ENCODE assay signal across 37 mouse cellular contexts in the genomic region with DNA sequence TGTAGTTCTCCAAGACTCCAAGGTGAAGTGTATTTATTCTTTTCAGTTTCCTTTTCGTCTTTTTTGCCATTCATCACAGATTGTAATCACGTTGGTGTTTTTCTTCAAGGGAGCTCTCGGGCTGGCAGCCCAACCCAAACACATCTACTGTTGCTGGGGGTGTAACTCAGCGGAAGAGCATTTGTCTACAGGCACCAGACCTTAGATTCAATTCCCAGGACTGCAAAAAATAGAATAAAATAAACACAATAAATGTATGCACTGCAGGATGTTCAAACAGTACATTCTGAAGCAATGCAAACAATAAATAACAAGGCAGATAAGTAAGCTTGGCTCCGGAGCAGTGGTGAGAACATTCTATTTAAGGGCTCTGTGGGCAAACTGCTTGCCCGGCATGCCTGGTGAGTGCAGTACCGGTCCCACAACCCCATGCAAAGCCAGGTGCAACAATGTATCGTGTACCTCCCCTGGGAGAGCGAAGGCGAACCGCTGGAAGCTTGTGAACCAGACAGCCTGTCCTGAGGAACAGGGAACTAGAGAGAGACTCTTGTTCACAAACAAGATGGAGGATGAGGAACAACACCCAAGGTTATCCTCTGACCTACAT. TPM values are rescaled to one million over a fixed set of nuclear protein-coding genes. Genes with fewer than 3 reads are reported as not detected.
DNase-seq lines count a peak whose midpoint lies in the region; ATAC-seq and TF ChIP-seq lines count a peak whose summit lies in the region.
"Had no signal": no experiment of that assay in that cellular context is flagged by ENCODE, and none has a peak within 500 bp of the region (broad histone marks: within the 10 kb centered on the region; RNA-seq: fewer than 3 reads in every experiment).

No protein-coding gene starts in this region.

- no peak overlapping the region for H3K4me3 ChIP-seq in lung, embryonic 14.5 days (ENCODE audit: low read depth, low read length)
- no peak overlapping the region for H3K4me3 ChIP-seq in lung, adult 2 months (replicated peaks; ENCODE audit: extremely low read depth, low read depth, low read length)
- H3K4me3 ChIP-seq in stomach, embryonic 14.5 days (ENCODE audit: low read depth, low read length): no peak overlapping the region
- H3K4me3 ChIP-seq in thymus, adult 2 months (ENCODE audit: control insufficient read depth, insufficient read depth, low read length): no peak overlapping the region
- H3K4me3 ChIP-seq: embryonic facial prominence, embryonic 13.5 days; forebrain, embryonic 10.5 days; forebrain, embryonic 15.5 days; hindbrain, embryonic 12.5 days; limb, embryonic 12.5 days; liver, embryonic 15.5 days; midbrain, embryonic 10.5 days; midbrain, embryonic 15.5 days; neural tube, embryonic 15.5 days had no signal

- peaks cover 6% of the 10 kb centered on the region; the same call in 1 of the 2 replicates for H3K4me1 ChIP-seq in lung, embryonic 14.5 days (ENCODE audit: insufficient read depth)
- no peaks in the 10 kb centered on the region for H3K4me1 ChIP-seq in lung, adult 2 months (ENCODE audit: control insufficient read depth, insufficient read depth, low read length)
- no peaks in the 10 kb centered on the region for H3K4me1 ChIP-seq in stomach, embryonic 14.5 days (ENCODE audit: control insufficient read depth, insufficient read depth, low read length)
- H3K4me1 ChIP-seq in thymus, adult 2 months (replicated peaks; ENCODE audit: control insufficient read depth, insufficient read depth, low read length): no peaks in the 10 kb centered on the region
- H3K4me1 ChIP-seq: liver, embryonic 15.5 days; midbrain, embryonic 15.5 days; neural tube, embryonic 15.5 days had no signal

- TF ChIP-seq CTCF in lung, embryonic 14.5 days (IDR thresholded peaks at IDR 0.05; ENCODE audit: low read depth): no peak
- TF ChIP-seq CTCF in lung, adult 2 months (IDR thresholded peaks at IDR 0.05; ENCODE audit: insufficient read depth, low read length): no peak
- TF ChIP-seq CTCF in thymus, adult 2 months (IDR thresholded peaks at IDR 0.05; ENCODE audit: borderline replicate concordance, control insufficient read depth, extremely low read depth, insufficient read depth, low read length, poor library complexity): no peak

- 39% methylated on average over 11 of the region's 11 CpGs for WGBS in lung, embryonic 14.5 days
- WGBS in lung, adult 2 months: 44% methylated on average over 11 of the region's 11 CpGs
- 45% methylated on average over 11 of the region's 11 CpGs for WGBS in stomach, embryonic 14.5 days
- WGBS in thymus, adult 2 months: 87% methylated on average over 11 of the region's 11 CpGs

- H3K9me3 ChIP-seq in lung, embryonic 14.5 days (ENCODE audit: low read depth, low read length): no peaks in the 10 kb centered on the region
- no peaks in the 10 kb centered on the region for H3K9me3 ChIP-seq in stomach, embryonic 14.5 days (ENCODE audit: control insufficient read depth, low read depth, low read length)
- H3K9me3 ChIP-seq: embryonic facial prominence, embryonic 13.5 days; forebrain, embryonic 10.5 days; forebrain, embryonic 15.5 days; hindbrain, embryonic 12.5 days; limb, embryonic 12.5 days; liver, embryonic 15.5 days; midbrain, embryonic 10.5 days; midbrain, embryonic 15.5 days; neural tube, embryonic 15.5 days had no signal

- no peaks in the 10 kb centered on the region for H3K36me3 ChIP-seq in lung, embryonic 14.5 days (ENCODE audit: insufficient read depth)
- no peaks in the 10 kb centered on the region for H3K36me3 ChIP-seq in stomach, embryonic 14.5 days (ENCODE audit: control insufficient read depth, insufficient read depth, low read length)
- no peaks in the 10 kb centered on the region for H3K36me3 ChIP-seq in thymus, adult 2 months (ENCODE audit: control insufficient read depth, insufficient read depth, low read length)
- H3K36me3 ChIP-seq: embryonic facial prominence, embryonic 13.5 days; forebrain, embryonic 10.5 days; forebrain, embryonic 15.5 days; hindbrain, embryonic 12.5 days; limb, embryonic 12.5 days; liver, embryonic 15.5 days; midbrain, embryonic 10.5 days; midbrain, embryonic 15.5 days; neural tube, embryonic 15.5 days had no signal

- TF ChIP-seq POLR2A in lung, adult 2 months (IDR thresholded peaks at IDR 0.05; ENCODE audit: borderline replicate concordance, extremely low read depth, low read depth, low read length): no peak
- no peak for TF ChIP-seq POLR2A in thymus, adult 2 months (IDR thresholded peaks at IDR 0.05; ENCODE audit: control insufficient read depth, extremely low read depth, insufficient read depth, low read length, poor library complexity)

- ATAC-seq in lung, embryonic 14.5 days (ENCODE audit: insufficient read depth): peak; percentile 52; the same call in 1 of the 2 replicates
- ATAC-seq in stomach, embryonic 14.5 days (ENCODE audit: insufficient number of reproducible peaks, insufficient read depth, low FRiP score, low read depth): 0 out of 2 replicates have a peak, but pooled peaks have one; percentile 34
- ATAC-seq: forebrain, embryonic 15.5 days; hindbrain, postnatal 0 days; midbrain, embryonic 15.5 days; Patski had no signal

- H3K4me2 ChIP-seq in lung, embryonic 14.5 days: no peak overlapping the region
- H3K4me2 ChIP-seq in stomach, embryonic 14.5 days (replicated peaks; ENCODE audit: low read depth, low read length): no peak overlapping the region
- H3K4me2 ChIP-seq: embryonic facial prominence, embryonic 13.5 days; forebrain, embryonic 15.5 days; heart, embryonic 11.5 days; hindbrain, embryonic 12.5 days; limb, embryonic 12.5 days; liver, embryonic 15.5 days; midbrain, embryonic 15.5 days; neural tube, embryonic 15.5 days had no signal

- no peaks in the 10 kb centered on the region for H3K27me3 ChIP-seq in lung, embryonic 14.5 days (ENCODE audit: insufficient read depth, low read length)
- H3K27me3 ChIP-seq in stomach, embryonic 14.5 days (ENCODE audit: control insufficient read depth, insufficient read depth, low read length): no peaks in the 10 kb centered on the region
- no peaks in the 10 kb centered on the region for H3K27me3 ChIP-seq in thymus, adult 2 months (ENCODE audit: control insufficient read depth, insufficient read depth, low read length)
- H3K27me3 ChIP-seq: embryonic facial prominence, embryonic 13.5 days; forebrain, embryonic 15.5 days; hindbrain, embryonic 12.5 days; limb, embryonic 12.5 days; liver, embryonic 15.5 days; midbrain, embryonic 15.5 days; neural tube, embryonic 15.5 days; Patski had no signal

- DNase-seq in lung, embryonic 14.5 days: peak; percentile 25
- DNase-seq in lung, adult 2 months: no peak
- DNase-seq in spleen, adult 18-20 months: peak; percentile 5 to 28
- DNase-seq in spleen, postnatal 4 days (ENCODE audit: low spot score in 2 of 2): no peak
- DNase-seq in right cerebral cortex, adult 2 months (ENCODE audit: low spot score in 2 of 2): no peak
- no peak for DNase-seq in thymus, adult 2 months
- DNase-seq: adrenal gland, postnatal 10 days; cerebellum, adult 18-20 months; cerebellum, postnatal 10 days; gastrocnemius, postnatal 36 days; heart, adult 18-20 months; heart, postnatal 36 days; kidney, adult 11 months; kidney, postnatal 14 days; layer of hippocampus, adult 9-11 months; retina, postnatal 1 day; right cerebral cortex, postnatal 25 days; thymus, postnatal 25 days had no signal

- H3K27ac ChIP-seq in lung, embryonic 14.5 days (ENCODE audit: low read depth): no peak overlapping the region
- no peak overlapping the region for H3K27ac ChIP-seq in stomach, embryonic 14.5 days (ENCODE audit: low read length)
- H3K27ac ChIP-seq in thymus, adult 2 months (ENCODE audit: control insufficient read depth, insufficient read depth, low read length): no peak overlapping the region
- H3K27ac ChIP-seq: embryonic facial prominence, embryonic 13.5 days; forebrain, embryonic 10.5 days; forebrain, embryonic 15.5 days; hindbrain, embryonic 12.5 days; hindbrain, postnatal 0 days; limb, embryonic 12.5 days; liver, embryonic 15.5 days; midbrain, embryonic 10.5 days; midbrain, embryonic 15.5 days; neural tube, embryonic 15.5 days had no signal

- H3K9ac ChIP-seq in lung, embryonic 14.5 days: no peak overlapping the region
- H3K9ac ChIP-seq in stomach, embryonic 14.5 days (replicated peaks; ENCODE audit: low read depth, low read length): no peak overlapping the region
- H3K9ac ChIP-seq: embryonic facial prominence, embryonic 13.5 days; forebrain, embryonic 15.5 days; hindbrain, embryonic 12.5 days; limb, embryonic 12.5 days; liver, embryonic 15.5 days; midbrain, embryonic 15.5 days; neural tube, embryonic 15.5 days had no signal

RNA-seq across cellular contexts. Expression of a gene that starts 3.1 kb away (rescaled TPM):
- polyA plus RNA-seq in lung, embryonic 14.5 days (2014; fragmentation: Nextera tagmentation; extraction: Ambion mirVana): not detected in 2 replicates
- polyA plus RNA-seq in lung, adult 2 months (2012; rRNA removed): not detected in 2 replicates
- polyA plus RNA-seq in stomach, embryonic 14.5 days (2014; fragmentation: Nextera tagmentation; extraction: Ambion mirVana): not detected in 2 replicates
- not detected in 2 replicates for polyA plus RNA-seq in thymus, adult 2 months (2012; rRNA removed)
- polyA plus RNA-seq: brain, embryonic 14.5 days; embryonic facial prominence, embryonic 13.5 days; forebrain, embryonic 10.5 days; forebrain, embryonic 15.5 days; frontal cortex, adult 2 months; heart, embryonic 11.5 days; heart, embryonic 16.5 days; hindbrain, embryonic 12.5 days; hindbrain, postnatal 0 days; kidney, embryonic 14.5 days; limb, embryonic 12.5 days; liver, adult 2 months; liver, embryonic 15.5 days; midbrain, embryonic 10.5 days; neural tube, embryonic 15.5 days; Patski; spleen, adult 2 months had no signal

RNA-seq across cellular contexts. Expression of a gene that starts 15.0 kb away (rescaled TPM):
- 8.8 and 13.1 TPM in 2 replicates for polyA plus RNA-seq in lung, embryonic 14.5 days (2014; fragmentation: Nextera tagmentation; extraction: Ambion mirVana)
- polyA plus RNA-seq in lung, adult 2 months (2012; rRNA removed): 13.3 and 16.8 TPM in 2 replicates
- 11.1 and 13.4 TPM in 2 replicates for polyA plus RNA-seq in stomach, embryonic 14.5 days (2014; fragmentation: Nextera tagmentation; extraction: Ambion mirVana)
- polyA plus RNA-seq in thymus, adult 2 months (2012; rRNA removed): 11.9 and 12.1 TPM in 2 replicates

Comparison
In these comparisons a context has a peak if more than half of its experiments do, and no peak if none do; other contexts are left out.
1. DNase-seq: peak in lung, embryonic 14.5 days (single experiment) and spleen, adult 18-20 months (2 of 2); none in lung, adult 2 months (single experiment), spleen, postnatal 4 days (0 of 2), right cerebral cortex, adult 2 months (0 of 2) and thymus, adult 2 months (single experiment).